Mouse (Mus musculus): ENCODE measurements at regions not wholly inside any gene's neighbourhood (a gene's known extent, or its start where the extent isn't known, plus 50 kb on each side); places are given as distances from the start of the nearest gene placed in this dataset.

- H3K27ac ChIP-seq (ENCODE audit: low read length) = no peak overlapping the region
- H3K4me2 ChIP-seq (ENCODE audit: low read depth, low read length) = no peak overlapping the region
- no peaks in the 10 kb centered on the region; the same call in 1 of the 2 replicates for H3K27me3 ChIP-seq (ENCODE audit: control insufficient read depth, insufficient read depth, low read length)
- H3K36me3 ChIP-seq (ENCODE audit: control insufficient read depth, insufficient read depth, low read length) = no peaks in the 10 kb centered on the region
- no peak for ATAC-seq (ENCODE audit: insufficient read depth, low FRiP score)
- no peak overlapping the region for H3K9ac ChIP-seq (ENCODE audit: low read length)
- no peaks in the 10 kb centered on the region for H3K4me1 ChIP-seq (ENCODE audit: control insufficient read depth, insufficient read depth, low read length)
- 62% methylated on average over 7 of the region's 7 CpGs for WGBS
- H3K9me3 ChIP-seq (replicated peaks; ENCODE audit: control insufficient read depth, low read length) = no peaks in the 10 kb centered on the region
- H3K4me3 ChIP-seq (replicated peaks; ENCODE audit: low read length) = no peak overlapping the region
Measured at GRCm38 (mm10) chr3:137785224-137785623, 79.1 kb upstream of the H2afz start.

GRCm38 (mm10) chr3:137785871-137786270 lies 78.4 kb upstream of the H2afz start:
- WGBS = 84% methylated on average over 2 of the region's 2 CpGs
- Histone ChIP-seq H3K9ac (ENCODE audit: low read length) (no peak overlapping the region), H3K4me3 (replicated peaks; ENCODE audit: low read length) (no peak overlapping the region), H3K4me2 (ENCODE audit: low read depth, low read length) (no peak overlapping the region), H3K36me3 (ENCODE audit: control insufficient read depth, insufficient read depth, low read length) (no peaks in the 10 kb centered on the region), H3K27ac (ENCODE audit: low read length) (no peak overlapping the region), H3K27me3 (ENCODE audit: control insufficient read depth, insufficient read depth, low read length) (no peaks in the 10 kb centered on the region; the same call in 1 of the 2 replicates), H3K9me3 (replicated peaks; ENCODE audit: control insufficient read depth, low read length) (no peaks in the 10 kb centered on the region), H3K4me1 (ENCODE audit: control insufficient read depth, insufficient read depth, low read length) (no peaks in the 10 kb centered on the region)
- no peak for ATAC-seq (ENCODE audit: insufficient read depth, low FRiP score)

- Histone ChIP-seq H3K4me3 (replicated peaks; ENCODE audit: low read length) (no peak overlapping the region), H3K36me3 (ENCODE audit: control insufficient read depth, insufficient read depth, low read length) (no peaks in the 10 kb centered on the region), H3K9ac (ENCODE audit: low read length) (no peak overlapping the region), H3K27ac (ENCODE audit: low read length) (no peak overlapping the region), H3K4me2 (ENCODE audit: low read depth, low read length) (no peak overlapping the region), H3K9me3 (replicated peaks; ENCODE audit: control insufficient read depth, low read length) (no peaks in the 10 kb centered on the region), H3K27me3 (ENCODE audit: control insufficient read depth, insufficient read depth, low read length) (no peaks in the 10 kb centered on the region), H3K4me1 (ENCODE audit: control insufficient read depth, insufficient read depth, low read length) (no peaks in the 10 kb centered on the region)
- ATAC-seq (ENCODE audit: insufficient read depth, low FRiP score) = no peak
- 78% methylated on average over 6 of the region's 6 CpGs for WGBS
Measured at GRCm38 (mm10) chr3:137789671-137790070, 74.6 kb upstream of the H2afz start.

- 71% methylated on average over 7 of the region's 7 CpGs for WGBS
- no peak for ATAC-seq (ENCODE audit: insufficient read depth, low FRiP score)
Measured at GRCm38 (mm10) chr3:137790340-137790739, 73.9 kb upstream of the H2afz start.

GRCm38 (mm10) chr3:137795754-137796315 lies 68.5 kb upstream of the H2afz start:
- no peaks in the 10 kb centered on the region for H3K9me3 ChIP-seq (replicated peaks; ENCODE audit: control insufficient read depth, low read length)
- H3K4me3 ChIP-seq (replicated peaks; ENCODE audit: low read length) = no peak overlapping the region
- no peak overlapping the region for H3K9ac ChIP-seq (ENCODE audit: low read length)
- WGBS = 85% methylated on average over 7 of the region's 7 CpGs
- ATAC-seq (ENCODE audit: insufficient read depth, low FRiP score) = no peak
- no peaks in the 10 kb centered on the region for H3K36me3 ChIP-seq (ENCODE audit: control insufficient read depth, insufficient read depth, low read length)
- H3K4me1 ChIP-seq (ENCODE audit: control insufficient read depth, insufficient read depth, low read length) = no peaks in the 10 kb centered on the region
- H3K27ac ChIP-seq (ENCODE audit: low read length) = no peak overlapping the region
- H3K4me2 ChIP-seq (ENCODE audit: low read depth, low read length) = no peak overlapping the region
- H3K27me3 ChIP-seq (ENCODE audit: control insufficient read depth, insufficient read depth, low read length) = no peaks in the 10 kb centered on the region

More at GRCm38 (mm10) chr3:137790340-137790739, 73.9 kb upstream of the H2afz start:
- no peaks in the 10 kb centered on the region for H3K4me1 ChIP-seq (ENCODE audit: control insufficient read depth, insufficient read depth, low read length)
- no peaks in the 10 kb centered on the region for H3K36me3 ChIP-seq (ENCODE audit: control insufficient read depth, insufficient read depth, low read length)
- no peak overlapping the region for H3K27ac ChIP-seq (ENCODE audit: low read length)
- H3K9ac ChIP-seq (ENCODE audit: low read length) = no peak overlapping the region
- H3K4me2 ChIP-seq (ENCODE audit: low read depth, low read length) = no peak overlapping the region
- H3K9me3 ChIP-seq (replicated peaks; ENCODE audit: control insufficient read depth, low read length) = no peaks in the 10 kb centered on the region
- H3K27me3 ChIP-seq (ENCODE audit: control insufficient read depth, insufficient read depth, low read length) = no peaks in the 10 kb centered on the region
- no peak overlapping the region for H3K4me3 ChIP-seq (replicated peaks; ENCODE audit: low read length)

- 87% methylated on average over 4 of the region's 4 CpGs for WGBS
Measured at GRCm38 (mm10) chr3:137798769-137799168, 65.5 kb upstream of the H2afz start.

GRCm38 (mm10) chr3:137801402-137802020 lies 62.8 kb upstream of the H2afz start:
- 51% methylated on average over 6 of the region's 6 CpGs for WGBS
- no peak overlapping the region for H3K27ac ChIP-seq (ENCODE audit: low read length)
- H3K4me2 ChIP-seq (ENCODE audit: low read depth, low read length) = no peak overlapping the region
- H3K4me3 ChIP-seq (replicated peaks; ENCODE audit: low read length) = no peak overlapping the region
- no peaks in the 10 kb centered on the region for H3K4me1 ChIP-seq (ENCODE audit: control insufficient read depth, insufficient read depth, low read length)
- no peaks in the 10 kb centered on the region for H3K36me3 ChIP-seq (ENCODE audit: control insufficient read depth, insufficient read depth, low read length)
- H3K9me3 ChIP-seq (replicated peaks; ENCODE audit: control insufficient read depth, low read length) = no peaks in the 10 kb centered on the region
- ATAC-seq (ENCODE audit: insufficient read depth, low FRiP score) = no peak
- no peaks in the 10 kb centered on the region for H3K27me3 ChIP-seq (ENCODE audit: control insufficient read depth, insufficient read depth, low read length)
- no peak overlapping the region for H3K9ac ChIP-seq (ENCODE audit: low read length)

More at GRCm38 (mm10) chr3:137798769-137799168, 65.5 kb upstream of the H2afz start:
- Histone ChIP-seq H3K9me3 (replicated peaks; ENCODE audit: control insufficient read depth, low read length) (no peaks in the 10 kb centered on the region), H3K4me2 (ENCODE audit: low read depth, low read length) (no peak overlapping the region), H3K27me3 (ENCODE audit: control insufficient read depth, insufficient read depth, low read length) (no peaks in the 10 kb centered on the region), H3K4me1 (ENCODE audit: control insufficient read depth, insufficient read depth, low read length) (no peaks in the 10 kb centered on the region), H3K9ac (ENCODE audit: low read length) (no peak overlapping the region), H3K27ac (ENCODE audit: low read length) (no peak overlapping the region), H3K36me3 (ENCODE audit: control insufficient read depth, insufficient read depth, low read length) (no peaks in the 10 kb centered on the region), H3K4me3 (replicated peaks; ENCODE audit: low read length) (no peak overlapping the region)
- ATAC-seq (ENCODE audit: insufficient read depth, low FRiP score) = no peak

GRCm38 (mm10) chr3:137807423-137807822 lies 56.9 kb upstream of the H2afz start:
- no peak overlapping the region for H3K4me2 ChIP-seq (ENCODE audit: low read depth, low read length)
- H3K9me3 ChIP-seq (replicated peaks; ENCODE audit: control insufficient read depth, low read length) = no peaks in the 10 kb centered on the region
- WGBS = 38% methylated on average over 1 of the region's 1 CpGs
- no peak overlapping the region for H3K27ac ChIP-seq (ENCODE audit: low read length)
- ATAC-seq (ENCODE audit: insufficient read depth, low FRiP score) = no peak
- no peak overlapping the region for H3K4me3 ChIP-seq (replicated peaks; ENCODE audit: low read length)
- H3K9ac ChIP-seq (ENCODE audit: low read length) = no peak overlapping the region
- H3K36me3 ChIP-seq (ENCODE audit: control insufficient read depth, insufficient read depth, low read length) = no peaks in the 10 kb centered on the region
- H3K4me1 ChIP-seq (ENCODE audit: control insufficient read depth, insufficient read depth, low read length) = no peaks in the 10 kb centered on the region
- H3K27me3 ChIP-seq (ENCODE audit: control insufficient read depth, insufficient read depth, low read length) = no peaks in the 10 kb centered on the region

GRCm38 (mm10) chr3:137807913-137808684 lies 56.2 kb upstream of the H2afz start:
- 45% methylated on average over 5 of the region's 5 CpGs for WGBS
- H3K27ac ChIP-seq (ENCODE audit: low read length) = no peak overlapping the region

More at GRCm38 (mm10) chr3:137807913-137808684, 56.2 kb upstream of the H2afz start:
- Histone ChIP-seq H3K4me3 (replicated peaks; ENCODE audit: low read length) (no peak overlapping the region), H3K4me1 (ENCODE audit: control insufficient read depth, insufficient read depth, low read length) (no peaks in the 10 kb centered on the region), H3K4me2 (ENCODE audit: low read depth, low read length) (no peak overlapping the region), H3K9me3 (replicated peaks; ENCODE audit: control insufficient read depth, low read length) (no peaks in the 10 kb centered on the region), H3K27me3 (ENCODE audit: control insufficient read depth, insufficient read depth, low read length) (no peaks in the 10 kb centered on the region), H3K36me3 (ENCODE audit: control insufficient read depth, insufficient read depth, low read length) (no peaks in the 10 kb centered on the region), H3K9ac (ENCODE audit: low read length) (no peak overlapping the region)
- no peak for ATAC-seq (ENCODE audit: insufficient read depth, low FRiP score)

Data from stomach, embryonic 16.5 days (tissue).